Mouse (Mus musculus): Measurements from ENCODE around the gene Inpp4a. TPM values are rescaled to one million over a fixed set of nuclear protein-coding genes. Genes with fewer than 3 reads are reported as not detected.

Gene Inpp4a
- polyA plus RNA-seq, 1 experiment from 2014 or later = 72.2 TPM

Other genes with a start within 250 kb of the Inpp4a start
- gene Cnga3, start 85.4 kb upstream of the Inpp4a start, polyA plus RNA-seq (2014; fragmentation: Nextera tagmentation; extraction: Ambion mirVana) = 0.13 TPM in 1 of 2 replicates, not detected in the other
- gene Coa5, start 130.2 kb downstream of the Inpp4a start, polyA plus RNA-seq (2014; fragmentation: Nextera tagmentation; extraction: Ambion mirVana) = 72.7 and 76.1 TPM in 2 replicates
- gene Unc50, start 130.3 kb downstream of the Inpp4a start, polyA plus RNA-seq (2014; fragmentation: Nextera tagmentation; extraction: Ambion mirVana) = 120 and 126 TPM in 2 replicates
- gene Mgat4a, start 241.2 kb downstream of the Inpp4a start, polyA plus RNA-seq (2014; fragmentation: Nextera tagmentation; extraction: Ambion mirVana) = 14.8 and 17.2 TPM in 2 replicates